Mouse (Mus musculus) testis, adult 2 months (tissue): ENCODE measurements around the gene Tvp23a. TPM values are rescaled to one million over a fixed set of nuclear protein-coding genes. Genes with fewer than 3 reads are reported as not detected.

Experiments
- H3K27ac ChIP-seq: fragments of 200-500 bp; 2 replicates; pipeline ENCODE4 v1.5.1; 2012; ENCODE audit warnings: low read depth, low read length; ENCODE audit not compliant: control insufficient read depth, insufficient read depth
- H3K27me3 ChIP-seq: fragments of 200-500 bp; 2 replicates; pipeline ENCODE4 v1.6.1; 2012; ENCODE audit warnings: mild to moderate bottlenecking, low read length, moderate library complexity; ENCODE audit not compliant: control insufficient read depth, insufficient read depth
- H3K36me3 ChIP-seq: fragments of 200-500 bp; 2 replicates; pipeline ENCODE4 v1.6.1; 2012; ENCODE audit warnings: mild to moderate bottlenecking, low read length; ENCODE audit not compliant: control insufficient read depth, insufficient read depth
- H3K4me1 ChIP-seq: fragments of 200-500 bp; 2 replicates; pipeline ENCODE4 v1.6.1; 2012; ENCODE audit warnings: low read length; ENCODE audit not compliant: control insufficient read depth, insufficient read depth
- H3K4me3 ChIP-seq: fragments of 200-500 bp; 2 replicates; pipeline ENCODE4 v1.5.1; 2012; ENCODE audit warnings: low read depth, mild to moderate bottlenecking, low read length, moderate library complexity, mixed read lengths; ENCODE audit not compliant: control insufficient read depth
- CTCF ChIP-seq: fragments of 200-500 bp; IDR thresholded peaks from 2 replicates; pipeline ENCODE4 v1.5.1; 2012; ENCODE audit warnings: low read depth, mild to moderate bottlenecking, inconsistent platforms, low read length, moderate library complexity; ENCODE audit not compliant: control insufficient read depth, insufficient read depth, insufficient replicate concordance
- POLR2A ChIP-seq: fragments of 200-500 bp; IDR thresholded peaks from 2 replicates; pipeline ENCODE4 v1.6.1; 2012; ENCODE audit warnings: low read depth, mild to moderate bottlenecking, inconsistent platforms, low read length, moderate library complexity; ENCODE audit not compliant: control insufficient read depth
- polyA plus RNA-seq: library from polyadenylated mRNA; depleted of rRNA; stranded (reverse); fragments of >200 nt; gene quantifications from 2 replicates; pipeline ENCODE4 v1.2.3, GENCODE M21; 2012; rRNA removed

Tvp23a gene
- polyA plus RNA-seq, 1 experiment = 0.37 TPM

DNA sequence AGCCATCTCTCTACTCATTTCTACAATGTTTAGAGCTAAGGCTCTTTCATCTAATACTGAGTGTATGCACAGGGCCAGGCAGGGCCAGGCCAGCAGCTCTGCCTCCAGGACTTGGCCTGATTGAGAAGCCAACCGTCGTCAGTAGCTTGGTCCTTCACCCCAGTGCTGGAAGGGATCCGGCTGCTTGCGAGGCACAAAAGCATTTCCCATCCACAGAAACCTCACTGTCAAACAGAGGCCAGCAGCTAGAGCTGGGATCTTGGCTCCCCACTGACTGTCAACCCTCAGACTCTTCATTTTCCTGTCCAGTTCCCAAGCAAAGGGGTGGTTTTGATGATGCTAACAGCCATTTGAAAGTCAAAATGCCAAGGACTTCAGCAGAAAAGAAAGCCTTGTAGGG is 74.8 kb downstream of the Tvp23a start:
- TF ChIP-seq CTCF (no peak), POLR2A (no peak)
- Histone ChIP-seq H3K4me3 (no peak overlapping the region), H3K27me3 (no peaks in the 10 kb centered on the region), H3K27ac (no peak overlapping the region), H3K36me3 (no peaks in the 10 kb centered on the region), H3K4me1 (no peaks in the 10 kb centered on the region; the same call in 1 of the 2 replicates)

Other genes with a start within 250 kb of the Tvp23a start
- gene Emp2, start 133.4 kb downstream of the Tvp23a start, polyA plus RNA-seq = 1.7 and 2.8 TPM in 2 replicates
- 224 and 226 TPM in 2 replicates for gene Tekt5, start 51.9 kb downstream of the Tvp23a start, polyA plus RNA-seq
- 19.0 and 20.6 TPM in 2 replicates for gene Nubp1, start 35.4 kb downstream of the Tvp23a start, polyA plus RNA-seq
- gene Ciita, start 32.7 kb upstream of the Tvp23a start, polyA plus RNA-seq = 0.07 and 0.22 TPM in 2 replicates
- 16.4 and 17.7 TPM in 2 replicates for gene Dexi, start 95.7 kb upstream of the Tvp23a start, polyA plus RNA-seq
- 30.6 and 30.8 TPM in 2 replicates for gene Clec16a, start 98.0 kb upstream of the Tvp23a start, polyA plus RNA-seq